Mouse (Mus musculus) adrenal gland, adult 18-20 months (tissue): ENCODE data around the gene Zzef1. TPM values are rescaled to one million over a fixed set of nuclear protein-coding genes. Genes with fewer than 3 reads are reported as not detected.
"Not testable (repeated sequence)": the region's sequence is repeated elsewhere in the genome, so short reads cannot be mapped to it uniquely, and the experiment has no call there.

ENCODE experiments used
- DNase-seq, 2 experiments: peaks; one replicate each; pipeline ENCODE4 v3.0.0; 2021 to 2022; ENCODE audit warnings: low spot score in 2 of 2
- long read RNA-seq, 2 experiments: library from polyadenylated mRNA; stranded (forward); transcript quantifications; one replicate each; pipeline ENCODE4 v2.0.0; 2021
- total RNA-seq, 2 experiments: library from RNA; stranded (reverse); gene quantifications; 1 replicate in 1 of 2; 2 replicates in 1 of 2; pipeline ENCODE4 v1.2.3; 2021

The Zzef1 gene
- 10 to 100 TPM; 30.7 to 36.1 TPM for total RNA-seq
- long read RNA-seq, experiment 1, full-length matches to known transcripts: 1 of 7 reads
- long read RNA-seq, experiment 1, partial matches to known transcripts: 6 of 7 reads
- long read RNA-seq, experiment 1, other reads (novel, unspliced or antisense): 0 of 7 reads
- long read RNA-seq, experiment 2, full-length matches to known transcripts: 1 of 10 reads
- long read RNA-seq, experiment 2, partial matches to known transcripts: 9 of 10 reads
- long read RNA-seq, experiment 2, other reads (novel, unspliced or antisense): 0 of 10 reads

- DNase-seq: peak; percentile 86 to 88
Measured at GRCm38 (mm10) chr11:72795455-72796295, at the start of gene Zzef1, which contains the start of gene Cyb5d2. Zzef1 (plus strand) TSS chr11:72796226. Cyb5d2 (minus strand) TSS chr11:72796142.

GRCm38 (mm10) chr11:72751956-72752355, 44.1 kb upstream of the Zzef1 start:
- DNase-seq: no peak

DNA sequence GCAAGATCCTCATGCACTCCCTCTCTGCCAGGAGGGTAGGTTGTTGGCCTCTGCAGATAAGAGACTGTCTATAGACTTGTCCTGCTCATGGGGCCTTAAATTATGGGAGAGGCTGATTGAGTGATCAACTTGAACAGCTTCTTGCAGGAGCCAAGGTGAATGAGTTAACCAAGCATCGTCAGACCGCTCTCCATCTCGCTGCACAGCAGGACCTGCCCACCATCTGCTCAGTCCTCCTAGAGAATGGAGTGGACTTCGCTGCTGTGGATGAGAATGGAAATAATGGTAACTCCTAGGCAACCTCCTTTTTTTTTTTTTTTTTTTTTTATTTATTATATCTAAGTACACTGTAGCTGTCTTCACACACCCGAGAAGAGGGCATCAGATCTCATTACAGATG, 37.7 kb upstream of the Zzef1 start:
- DNase-seq: no peak

- DNase-seq: no peak
Measured at GRCm38 (mm10) chr11:72759581-72759980, 36.4 kb upstream of the Zzef1 start.

GRCm38 (mm10) chr11:72760781-72761180, 35.2 kb upstream of the Zzef1 start:
- no peak for DNase-seq

- DNase-seq: no peak
Measured at GRCm38 (mm10) chr11:72764270-72764669, 31.8 kb upstream of the Zzef1 start.

GRCm38 (mm10) chr11:72767716-72768115, 28.3 kb upstream of the Zzef1 start:
- DNase-seq: peak in 1 of 2 experiments; percentile 34

DNA sequence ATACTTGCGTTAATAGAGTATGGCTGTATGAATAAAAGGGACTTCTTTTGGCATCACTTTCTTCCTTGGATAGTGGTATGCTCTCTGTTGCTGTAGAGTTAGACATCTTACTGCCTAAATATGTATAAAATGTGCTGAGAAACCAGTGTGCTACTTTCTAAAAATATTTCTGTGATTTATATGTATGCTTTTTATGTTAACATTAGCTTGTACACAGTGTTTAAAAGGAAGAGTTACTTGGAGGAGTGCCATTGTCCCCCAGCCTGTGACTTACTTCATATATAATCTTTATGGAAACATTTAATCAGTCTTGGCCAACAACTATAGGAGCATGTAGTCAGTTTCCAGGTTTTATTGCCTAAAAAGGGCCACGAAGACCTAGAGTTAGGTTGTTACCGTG, 27.0 kb upstream of the Zzef1 start:
- DNase-seq: no peak

DNA sequence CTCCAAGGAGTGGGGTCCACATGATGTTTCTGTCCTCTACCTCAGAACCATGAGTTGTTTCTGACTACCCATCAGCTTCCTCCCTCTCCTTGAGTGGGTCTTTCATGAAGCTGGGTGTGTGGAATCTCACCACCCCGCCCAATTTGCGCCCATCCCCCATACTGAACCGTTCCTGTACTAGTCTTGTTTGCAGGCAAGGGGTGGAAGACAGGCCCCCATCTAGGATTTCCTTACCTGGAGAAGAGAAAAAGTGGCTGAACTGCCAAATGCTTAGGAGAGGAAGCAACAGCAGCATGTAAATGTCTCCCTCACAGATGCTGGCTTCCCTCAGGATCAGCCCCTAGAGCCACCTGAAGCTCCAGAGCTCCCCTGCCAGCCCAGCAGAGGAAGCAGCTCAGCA, 25.7 kb upstream of the Zzef1 start:
- DNase-seq: no peak

DNA sequence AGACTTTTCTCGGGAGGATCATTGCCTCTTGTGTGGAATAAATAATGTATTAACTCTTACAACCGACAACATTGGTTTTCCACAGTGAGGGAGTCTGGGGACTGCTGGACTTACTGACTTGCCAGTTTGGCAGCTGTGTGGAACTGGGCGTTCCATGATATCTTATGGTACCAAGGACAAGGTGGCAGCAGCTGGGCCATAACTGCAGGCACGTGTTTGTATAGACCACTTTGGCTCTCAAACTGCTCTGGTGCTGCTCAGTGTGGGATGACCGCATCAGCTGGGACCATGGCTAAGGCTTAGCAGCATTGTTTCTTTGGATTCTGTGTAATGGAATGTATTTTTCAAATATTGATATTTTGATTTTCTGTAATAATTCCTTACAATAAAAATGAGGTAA, 25.2 kb upstream of the Zzef1 start:
- DNase-seq: no peak

DNA sequence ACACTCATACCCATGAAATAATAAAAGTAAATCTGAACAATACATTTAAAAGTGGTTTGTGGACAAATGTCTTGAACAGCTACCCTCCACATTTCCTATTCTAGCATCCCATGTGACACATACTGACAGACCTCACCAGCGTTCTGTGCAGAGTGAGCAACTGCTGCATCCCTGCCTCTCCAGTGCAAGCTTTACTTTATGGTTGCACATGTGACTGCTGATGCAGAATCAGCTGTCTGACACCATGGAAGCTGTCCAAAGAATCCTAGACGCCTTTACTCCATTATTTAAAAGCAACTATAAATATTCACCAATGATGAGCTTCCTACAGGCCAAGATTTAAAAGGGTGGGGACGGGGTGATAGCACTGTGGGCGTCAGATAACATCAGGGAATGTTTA, 24.6 kb upstream of the Zzef1 start:
- DNase-seq: no peak

- DNase-seq: not testable (repeated sequence)
Measured at GRCm38 (mm10) chr11:72772611-72773010, 23.4 kb upstream of the Zzef1 start.

GRCm38 (mm10) chr11:72778957-72779356, 17.1 kb upstream of the Zzef1 start:
- DNase-seq: no peak

DNA sequence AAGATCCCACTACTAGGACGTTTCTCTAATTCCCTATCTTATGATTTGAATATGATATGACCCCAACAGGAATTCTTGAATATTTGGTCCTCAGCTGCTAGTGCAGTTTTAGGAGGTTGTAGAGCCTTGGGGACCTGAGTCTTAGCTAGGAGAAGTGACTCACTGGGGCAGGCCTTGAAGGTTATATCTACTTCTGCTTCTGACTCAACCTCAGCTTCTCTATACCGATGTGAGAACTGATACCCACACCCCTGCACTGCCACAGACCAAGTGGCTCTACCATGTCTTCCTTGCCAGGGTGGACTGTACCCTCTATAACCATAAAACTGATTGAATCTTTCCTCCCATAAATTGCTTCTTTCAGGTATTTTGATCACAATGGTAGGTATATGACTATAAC, 13.9 kb upstream of the Zzef1 start:
- no peak for DNase-seq

GRCm38 (mm10) chr11:72782503-72782902, 13.5 kb upstream of the Zzef1 start:
- no peak for DNase-seq

DNA sequence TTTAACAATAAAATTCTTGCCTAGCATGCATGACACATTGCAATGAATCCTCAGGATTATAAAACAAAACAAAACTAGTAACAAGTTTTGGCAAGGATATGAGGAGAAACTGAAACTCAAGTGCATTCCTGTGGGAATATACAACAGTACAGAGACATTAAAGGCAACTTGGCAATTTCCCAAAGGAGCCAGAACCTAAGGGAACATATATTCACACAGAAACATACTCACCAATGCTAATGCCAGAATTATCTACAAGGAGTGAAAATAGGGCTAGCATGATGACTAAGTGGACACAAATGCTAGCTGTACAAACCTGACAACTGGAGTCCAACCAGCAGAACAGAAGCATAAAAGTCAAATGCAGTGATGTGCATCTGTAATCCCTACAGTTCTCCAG, 4.0 kb upstream of the Zzef1 start:
- DNase-seq: no peak

DNA sequence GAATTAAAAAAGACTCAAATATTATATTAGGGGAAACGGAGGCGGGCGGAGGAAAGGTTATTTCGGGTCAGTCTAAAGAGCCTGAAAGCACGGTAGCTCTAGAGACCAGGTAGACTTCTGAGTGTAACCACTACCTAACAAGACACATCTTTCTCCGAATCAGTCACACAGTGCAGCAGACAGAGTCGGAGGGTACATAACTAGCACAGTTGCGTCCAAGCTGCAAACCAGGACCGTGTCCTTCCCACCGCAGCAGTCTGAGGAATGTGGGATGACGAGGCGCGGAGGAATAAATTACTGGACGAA, 924 bp upstream of the Zzef1 start:
- DNase-seq: no peak

GRCm38 (mm10) chr11:72796296-72796687, 266 bp downstream of the Zzef1 start:
- DNase-seq: no peak

DNA sequence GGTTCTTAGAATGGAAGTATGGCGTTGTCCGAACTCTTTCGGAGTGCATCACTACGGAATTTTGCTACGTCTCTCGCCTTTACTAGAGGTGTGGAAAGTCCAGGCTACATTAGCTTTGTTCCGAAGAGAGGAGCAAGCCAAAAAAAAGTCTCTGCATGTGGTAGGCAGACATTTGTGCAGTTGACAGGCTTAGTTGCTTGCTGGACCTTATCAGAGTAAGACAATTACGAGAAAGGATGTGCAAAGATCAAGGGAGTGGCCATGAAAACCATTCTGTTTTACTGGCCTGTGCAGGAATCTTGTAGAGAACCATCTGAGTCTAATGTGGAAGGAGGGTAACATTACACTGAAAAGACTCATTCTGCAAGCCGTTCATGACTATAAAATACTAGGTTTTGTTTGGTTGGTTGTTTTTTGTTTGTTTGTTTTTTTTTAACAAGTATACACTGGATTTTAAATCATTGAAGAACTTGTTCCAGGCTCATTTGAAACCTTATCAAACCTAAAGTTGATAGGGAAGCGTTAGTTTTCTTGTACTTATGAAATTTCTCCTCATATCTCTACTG, 830 bp downstream of the Zzef1 start:
- no peak for DNase-seq

DNA sequence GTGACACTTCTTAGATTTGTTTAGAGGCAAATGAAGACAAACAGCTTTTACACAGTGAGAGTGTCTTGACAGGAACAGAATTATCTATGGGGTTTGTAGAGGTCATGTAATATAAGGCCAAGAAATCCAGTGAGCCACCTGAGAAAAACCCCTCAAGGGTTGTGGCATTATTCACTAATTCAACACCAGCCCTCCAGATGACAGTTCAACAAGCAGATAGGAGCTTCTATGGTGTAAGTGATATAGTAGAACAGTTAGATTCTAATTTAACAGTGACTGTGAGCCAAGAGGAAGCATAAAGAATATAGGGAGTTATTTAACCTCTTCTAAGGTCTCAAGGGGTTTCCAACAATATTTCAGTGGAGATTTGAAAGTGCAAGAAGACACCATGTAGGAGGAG, 2.1 kb downstream of the Zzef1 start:
- DNase-seq: no peak

DNA sequence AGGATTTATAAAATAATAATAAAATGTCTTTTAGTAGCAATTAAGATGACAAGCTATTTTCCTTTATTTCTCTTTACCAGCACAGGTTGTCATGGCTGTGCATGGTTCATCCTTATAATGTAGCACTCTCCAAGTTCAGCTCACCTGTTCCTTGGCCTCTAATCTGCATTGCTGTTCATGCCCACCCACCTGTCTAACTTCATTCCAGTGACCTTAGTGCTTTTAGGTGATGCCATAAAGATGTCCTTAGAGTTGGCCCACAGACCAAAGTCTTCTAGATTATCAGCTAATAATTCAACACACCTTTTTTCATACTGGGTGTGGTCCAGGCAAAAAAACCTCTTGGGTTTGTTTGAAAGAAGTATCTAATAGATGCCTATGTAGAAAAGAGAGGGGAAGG, 5.2 kb downstream of the Zzef1 start:
- no peak for DNase-seq

DNA sequence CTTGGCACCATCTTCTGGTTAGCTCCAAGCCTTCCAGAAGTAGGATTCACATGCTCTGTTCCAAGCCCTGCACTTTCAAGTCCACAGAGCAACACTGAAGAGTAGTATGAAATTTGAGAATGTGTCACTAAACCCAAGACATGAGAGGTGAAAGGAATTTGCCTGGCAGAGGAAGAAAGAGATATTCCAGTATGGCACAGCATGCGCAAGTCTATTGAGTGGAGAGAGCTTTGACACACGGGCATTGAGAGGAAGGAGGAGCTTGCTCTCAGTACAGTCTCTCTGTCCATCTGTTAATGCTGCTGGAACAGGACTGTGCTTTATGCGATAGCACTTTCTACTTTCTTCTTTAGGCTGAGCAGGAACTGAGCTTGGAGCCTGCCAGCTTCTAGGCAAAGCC, 7.0 kb downstream of the Zzef1 start:
- DNase-seq: no peak
